Mouse (Mus musculus): Measurements from ENCODE around the gene Itih4. TPM values are rescaled to one million over a fixed set of nuclear protein-coding genes. Genes with fewer than 3 reads are reported as not detected.

Gene Itih4
- total RNA-seq, 2 experiments from 2014 or later = 1.6 to 2.5 TPM

- DNase-seq = no peak
Observed at GRCm38 (mm10) chr14:30879794-30880193, 6.5 kb upstream of the Itih4 start.

- no peak for DNase-seq
Observed at GRCm38 (mm10) chr14:30880251-30880650, 6.0 kb upstream of the Itih4 start.

GRCm38 (mm10) chr14:30880811-30881717 lies 5.2 kb upstream of the Itih4 start:
- DNase-seq = peak; percentile 82

- DNase-seq = no peak
Observed at GRCm38 (mm10) chr14:30881718-30882108, 4.6 kb upstream of the Itih4 start.

- DNase-seq = no peak
Observed at GRCm38 (mm10) chr14:30885298-30885697, 978 bp upstream of the Itih4 start.

GRCm38 (mm10) chr14:30888271-30888732 lies 2.0 kb downstream of the Itih4 start:
- DNase-seq = peak; percentile 68

GRCm38 (mm10) chr14:30899972-30900371 lies 13.7 kb downstream of the Itih4 start:
- DNase-seq = no peak

- no peak for DNase-seq
Observed at GRCm38 (mm10) chr14:30902628-30903027, 16.4 kb downstream of the Itih4 start.

- no peak for DNase-seq
Observed at GRCm38 (mm10) chr14:30903036-30903435, 16.8 kb downstream of the Itih4 start.

- DNase-seq = no peak
Observed at GRCm38 (mm10) chr14:30904307-30904706, 18.0 kb downstream of the Itih4 start.

GRCm38 (mm10) chr14:30906001-30906400 lies 19.7 kb downstream of the Itih4 start:
- no peak for DNase-seq

- no peak for DNase-seq
Observed at GRCm38 (mm10) chr14:30907814-30908265, 21.6 kb downstream of the Itih4 start.

GRCm38 (mm10) chr14:30911141-30911540 lies 24.9 kb downstream of the Itih4 start:
- no peak for DNase-seq

GRCm38 (mm10) chr14:30912641-30913040 lies 26.4 kb downstream of the Itih4 start:
- no peak for DNase-seq

- peak; percentile 35 for DNase-seq
Observed at GRCm38 (mm10) chr14:30913404-30913803, 27.1 kb downstream of the Itih4 start.

GRCm38 (mm10) chr14:30916516-30916915 lies 30.2 kb downstream of the Itih4 start:
- DNase-seq = no peak

GRCm38 (mm10) chr14:30922053-30922670 lies 35.9 kb downstream of the Itih4 start:
- no peak for DNase-seq

- no peak for DNase-seq
Observed at GRCm38 (mm10) chr14:30923375-30924105, 37.3 kb downstream of the Itih4 start, which contains the start of gene Itih3. Gene Itih3, minus strand, starts transcription at chr14:30923760.

GRCm38 (mm10) chr14:30925492-30925891 lies 39.2 kb downstream of the Itih4 start:
- DNase-seq = no peak

- DNase-seq = no peak
Observed at GRCm38 (mm10) chr14:30930386-30930785, 44.1 kb downstream of the Itih4 start.

- no peak for DNase-seq
Observed at GRCm38 (mm10) chr14:30933351-30933750, 47.1 kb downstream of the Itih4 start.

- no peak for DNase-seq
Observed at GRCm38 (mm10) chr14:30942254-30942653, 56.0 kb downstream of the Itih4 start.

GRCm38 (mm10) chr14:30943038-30943437 lies 56.8 kb downstream of the Itih4 start, which contains the start of gene Itih1:
Gene Itih1, minus strand, starts transcription at chr14:30943289.
- DNase-seq = no peak
